Mouse (Mus musculus) hindbrain, embryonic 11.5 days (tissue): ENCODE data around the gene Cript. TPM values are rescaled to one million over a fixed set of nuclear protein-coding genes. Genes with fewer than 3 reads are reported as not detected.

Source experiments
- ATAC-seq: fragments of 200-750 bp; cut with Nextera tagmentation; 2 replicates; pipeline ENCODE4 v1.8.0; 2017; ENCODE audit warnings: mild to moderate bottlenecking, moderate TSS enrichment, moderate library complexity; ENCODE audit not compliant: low FRiP score
- DNase-seq: peaks from one replicate; pipeline ENCODE4 v3.0.0-alpha.2; 2015; ENCODE audit warnings: low spot score
- H3K27ac ChIP-seq: fragments of 300-500 bp; sonication (generic); 2 replicates; pipeline ENCODE4 v1.5.1; 2014; ENCODE audit warnings: mild to moderate bottlenecking, low read depth, low read length
- H3K27me3 ChIP-seq: fragments of 300-500 bp; sonication (generic); 2 replicates; pipeline ENCODE4 v1.6.1; 2014; ENCODE audit warnings: mild to moderate bottlenecking, low read length, moderate library complexity, mixed read lengths; ENCODE audit not compliant: control insufficient read depth, insufficient read depth
- H3K36me3 ChIP-seq: fragments of 300-500 bp; sonication (generic); 2 replicates; pipeline ENCODE4 v1.6.1; 2014; ENCODE audit warnings: mild to moderate bottlenecking, low read length, moderate library complexity, mixed read lengths; ENCODE audit not compliant: control insufficient read depth, insufficient read depth
- H3K4me1 ChIP-seq: fragments of 300-500 bp; sonication (generic); replicated peaks from 2 replicates; pipeline ENCODE4 v1.6.1; 2014; ENCODE audit warnings: low read length, mixed read lengths; ENCODE audit not compliant: control insufficient read depth, insufficient read depth
- H3K4me2 ChIP-seq: fragments of 300-500 bp; sonication (generic); replicated peaks from 2 replicates; pipeline ENCODE4 v1.6.1; 2014; ENCODE audit warnings: mild to moderate bottlenecking, low read depth, low read length
- H3K4me3 ChIP-seq: fragments of 300-500 bp; sonication (generic); 2 replicates; pipeline ENCODE4 v1.5.1; 2014; ENCODE audit warnings: low read depth, low read length
- H3K9ac ChIP-seq: fragments of 300-500 bp; sonication (generic); 2 replicates; pipeline ENCODE4 v1.6.1; 2014; ENCODE audit warnings: low read depth, low read length
- H3K9me3 ChIP-seq: fragments of 300-500 bp; sonication (generic); 2 replicates; pipeline ENCODE4 v1.6.1; 2016; ENCODE audit warnings: low read length; ENCODE audit not compliant: control insufficient read depth
- WGBS: fragments of 180-500 bp; shearing (Covaris S2); extraction: QIAGEN DNeasy Blood & Tissue Kit; methylation state at CpG from one replicate; pipeline ENCODE4 v1.1.7; 2014; 5-methylcytosine and 5-hydroxymethylcytosine counted together
- polyA plus RNA-seq: library from polyadenylated mRNA; unstranded; fragments of >200 nt; fragmentation: Nextera tagmentation; extraction: Ambion mirVana; gene quantifications from 2 replicates; pipeline ENCODE4 v1.2.1, GENCODE M21; 2014

The Cript gene
- polyA plus RNA-seq, 1 experiment from 2014 or later = 226 TPM

GRCm38 (mm10) chr17:87038496-87038895 lies 13.1 kb downstream of the Cript start:
- H3K27ac ChIP-seq = no peak overlapping the region
- no peak overlapping the region for H3K4me2 ChIP-seq
- no peaks in the 10 kb centered on the region for H3K9me3 ChIP-seq
- no peaks in the 10 kb centered on the region for H3K4me1 ChIP-seq
- DNase-seq = no peak
- no peak for ATAC-seq
- no peak overlapping the region for H3K9ac ChIP-seq
- H3K27me3 ChIP-seq = no peaks in the 10 kb centered on the region
- no peak overlapping the region for H3K4me3 ChIP-seq
- WGBS = 89% methylated on average over 5 of the region's 5 CpGs
- H3K36me3 ChIP-seq = no peaks in the 10 kb centered on the region

- ATAC-seq = no peak
- Histone ChIP-seq H3K27ac (no peak overlapping the region), H3K36me3 (no peaks in the 10 kb centered on the region), H3K9ac (no peak overlapping the region), H3K4me1 (no peaks in the 10 kb centered on the region), H3K4me2 (no peak overlapping the region), H3K9me3 (no peaks in the 10 kb centered on the region), H3K27me3 (no peaks in the 10 kb centered on the region), H3K4me3 (no peak overlapping the region)
- WGBS = 77% methylated on average over 19 of the region's 19 CpGs
- DNase-seq = no peak
Observed at GRCm38 (mm10) chr17:87041739-87042138, 16.4 kb downstream of the Cript start.

GRCm38 (mm10) chr17:87044364-87044763 lies 19.0 kb downstream of the Cript start:
- Histone ChIP-seq H3K9ac (no peak overlapping the region), H3K4me2 (no peak overlapping the region), H3K4me1 (no peaks in the 10 kb centered on the region), H3K36me3 (no peaks in the 10 kb centered on the region), H3K4me3 (no peak overlapping the region), H3K27me3 (no peaks in the 10 kb centered on the region), H3K9me3 (no peaks in the 10 kb centered on the region), H3K27ac (no peak overlapping the region)
- WGBS = under 1% methylated on average over 15 of the region's 15 CpGs
- peak; percentile 96 for DNase-seq
- ATAC-seq = peak; percentile 66

GRCm38 (mm10) chr17:87044796-87045195 lies 19.4 kb downstream of the Cript start:
- no peaks in the 10 kb centered on the region for H3K4me1 ChIP-seq
- ATAC-seq (0 out of 2 replicates have a peak, but pooled peaks have one; percentile 17), DNase-seq (no peak)
- H3K36me3 ChIP-seq = no peaks in the 10 kb centered on the region
- H3K27ac ChIP-seq = no peak overlapping the region
- no peak overlapping the region for H3K9ac ChIP-seq
- no peaks in the 10 kb centered on the region for H3K27me3 ChIP-seq
- no peak overlapping the region for H3K4me2 ChIP-seq
- H3K9me3 ChIP-seq = no peaks in the 10 kb centered on the region
- WGBS = 82% methylated on average over 8 of the region's 8 CpGs
- H3K4me3 ChIP-seq = no peak overlapping the region

GRCm38 (mm10) chr17:87049696-87050095 lies 24.3 kb downstream of the Cript start:
- H3K36me3 ChIP-seq = no peaks in the 10 kb centered on the region
- no peak overlapping the region for H3K4me3 ChIP-seq
- DNase-seq (no peak), ATAC-seq (no peak)
- no peak overlapping the region for H3K9ac ChIP-seq
- 67% methylated on average over 5 of the region's 5 CpGs for WGBS
- no peaks in the 10 kb centered on the region for H3K4me1 ChIP-seq
- no peak overlapping the region for H3K4me2 ChIP-seq
- no peak overlapping the region for H3K27ac ChIP-seq
- no peaks in the 10 kb centered on the region for H3K9me3 ChIP-seq
- H3K27me3 ChIP-seq = no peaks in the 10 kb centered on the region

GRCm38 (mm10) chr17:87050469-87051175 lies 25.3 kb downstream of the Cript start:
- DNase-seq (no peak), ATAC-seq (no peak)
- 62% methylated on average over 9 of the region's 9 CpGs for WGBS
- Histone ChIP-seq H3K4me2 (no peak overlapping the region), H3K36me3 (no peaks in the 10 kb centered on the region), H3K27me3 (no peaks in the 10 kb centered on the region), H3K9me3 (no peaks in the 10 kb centered on the region), H3K27ac (no peak overlapping the region), H3K9ac (no peak overlapping the region), H3K4me3 (no peak overlapping the region), H3K4me1 (no peaks in the 10 kb centered on the region)

GRCm38 (mm10) chr17:87051652-87052051 lies 26.3 kb downstream of the Cript start:
- DNase-seq (no peak), ATAC-seq (no peak)
- Histone ChIP-seq H3K27me3 (no peaks in the 10 kb centered on the region), H3K9me3 (no peaks in the 10 kb centered on the region), H3K4me3 (no peak overlapping the region), H3K4me1 (no peaks in the 10 kb centered on the region), H3K4me2 (no peak overlapping the region), H3K36me3 (no peaks in the 10 kb centered on the region), H3K9ac (no peak overlapping the region), H3K27ac (no peak overlapping the region)
- WGBS = 84% methylated on average over 1 of the region's 1 CpGs

GRCm38 (mm10) chr17:87052432-87052831 lies 27.1 kb downstream of the Cript start:
- H3K9ac ChIP-seq = no peak overlapping the region

GRCm38 (mm10) chr17:87053921-87054320 lies 28.6 kb downstream of the Cript start:
- H3K27ac ChIP-seq = no peak overlapping the region
- DNase-seq (no peak), ATAC-seq (no peak)
- 75% methylated on average over 5 of the region's 5 CpGs for WGBS
- no peaks in the 10 kb centered on the region for H3K27me3 ChIP-seq
- H3K9ac ChIP-seq = no peak overlapping the region
- H3K4me3 ChIP-seq = no peak overlapping the region
- H3K4me1 ChIP-seq = no peaks in the 10 kb centered on the region
- no peaks in the 10 kb centered on the region for H3K36me3 ChIP-seq
- H3K9me3 ChIP-seq = no peaks in the 10 kb centered on the region
- no peak overlapping the region for H3K4me2 ChIP-seq

More at GRCm38 (mm10) chr17:87052432-87052831, 27.1 kb downstream of the Cript start:
- H3K27me3 ChIP-seq = no peaks in the 10 kb centered on the region
- 80% methylated on average over 1 of the region's 1 CpGs for WGBS
- no peak overlapping the region for H3K27ac ChIP-seq
- DNase-seq = no peak
- no peak overlapping the region for H3K4me2 ChIP-seq
- H3K9me3 ChIP-seq = no peaks in the 10 kb centered on the region
- no peak for ATAC-seq
- H3K36me3 ChIP-seq = no peaks in the 10 kb centered on the region
- no peaks in the 10 kb centered on the region for H3K4me1 ChIP-seq
- H3K4me3 ChIP-seq = no peak overlapping the region
